Comparison of ENCODE assay signal across 19 mouse cellular contexts in genomic region chr7:44187936-44188335, GRCm38 (mm10). TPM values are rescaled to one million over a fixed set of nuclear protein-coding genes. Genes with fewer than 3 reads are reported as not detected.
"Had no signal": no experiment of that assay in that cellular context is flagged by ENCODE, and none has a peak within 500 bp of the region (broad histone marks: within the 10 kb centered on the region; RNA-seq: fewer than 3 reads in every experiment).

Gene Klk1b24, plus strand, starts transcription at chr7:44188236.

RNA-seq across cellular contexts. Expression of gene Klk1b24, which starts in this region (rescaled TPM):
- total RNA-seq: megakaryocyte progenitor cell, adult 5-6 weeks; midbrain, postnatal 0 days; monocyte, adult 5-6 weeks; neutrophil, adult 5-6 weeks had no signal
- polyA plus RNA-seq: liver, embryonic 12.5 days; liver, embryonic 14.5 days; liver, embryonic 16.5 days; lung, adult 2 months; lung, embryonic 15.5 days; lung, postnatal 0 days; macrophage; midbrain, embryonic 11.5 days; midbrain, embryonic 13.5 days; midbrain, embryonic 15.5 days; midbrain, postnatal 0 days; neural tube, embryonic 12.5 days; neural tube, embryonic 14.5 days; small intestine, adult 2 months; stomach, embryonic 14.5 days; urinary bladder, adult 2 months had no signal
